Mouse (Mus musculus): Measurements from ENCODE around the gene Vav2. TPM values are rescaled to one million over a fixed set of nuclear protein-coding genes. Genes with fewer than 3 reads are reported as not detected.

The Vav2 gene
- total and polyA plus RNA-seq, 2 experiments from 2014 or later: 2.4 to 16.8 TPM

DNA sequence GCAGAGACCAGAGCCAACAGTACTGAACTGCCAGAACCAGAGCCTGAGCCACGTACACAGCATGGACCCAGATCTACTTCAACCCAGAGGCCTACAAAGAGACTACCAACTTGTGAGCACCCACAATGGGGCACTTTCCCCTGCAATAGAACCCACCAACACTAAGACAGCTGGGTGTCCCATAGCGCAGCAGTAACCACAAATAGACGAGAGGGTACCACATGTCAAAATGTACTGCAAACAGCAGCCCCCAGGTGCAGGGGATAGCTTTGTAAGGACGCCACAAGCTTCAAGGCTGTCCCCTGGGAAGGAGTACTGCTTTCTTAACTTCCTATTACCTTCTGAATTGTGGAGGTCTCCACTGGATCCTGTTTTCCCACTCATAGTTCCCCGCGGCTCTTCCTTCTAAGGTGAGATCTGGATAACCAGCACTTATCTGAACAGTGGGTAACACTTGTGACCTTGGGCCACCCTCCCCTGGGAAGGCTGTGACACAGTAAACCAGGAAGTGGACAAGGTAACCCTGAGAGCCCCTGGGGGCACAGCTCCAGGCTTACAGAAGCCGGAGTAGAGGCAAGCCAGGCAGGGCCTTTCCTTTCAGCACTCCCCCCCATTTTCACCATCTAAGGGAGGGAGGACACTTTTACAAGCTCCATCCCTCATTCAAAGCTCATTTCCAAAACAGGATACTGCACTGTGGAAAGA is 46.4 kb upstream of the Vav2 start:
- no peak for TF ChIP-seq CTCF (IDR thresholded peaks at IDR 0.05; ENCODE audit: low read depth)
- TF ChIP-seq EP300 (IDR thresholded peaks at IDR 0.05; ENCODE audit: low read depth): no peak
- no peaks in the 10 kb centered on the region for H3K27me3 ChIP-seq (ENCODE audit: control insufficient read depth, insufficient read depth, low read length)
- peak; percentile 11 for DNase-seq (ENCODE audit: low spot score)
- peak overlapping the region; percentile 32; the same call in 1 of the 2 replicates for H3K27ac ChIP-seq (ENCODE audit: low read depth)
- H3K4me3 ChIP-seq (ENCODE audit: low read depth, low read length): peak overlapping the region; percentile 95
- peaks cover 50% of the 10 kb centered on the region for H3K4me1 ChIP-seq (ENCODE audit: control insufficient read depth, insufficient read depth)
- H3K36me3 ChIP-seq (replicated peaks; ENCODE audit: control insufficient read depth, insufficient read depth, low read length): no peaks in the 10 kb centered on the region
- no peak for ATAC-seq (ENCODE audit: insufficient read depth, low read depth)
- peak overlapping the region; percentile 88 for H3K4me2 ChIP-seq (ENCODE audit: low read depth, low read length)
- 27% methylated on average over 7 of the region's 7 CpGs for WGBS
- no peaks in the 10 kb centered on the region for H3K9me3 ChIP-seq (replicated peaks; ENCODE audit: control insufficient read depth, low read length)
- peak overlapping the region; percentile 90; the same call in 1 of the 2 replicates for H3K9ac ChIP-seq (replicated peaks; ENCODE audit: low read depth, low read length)

- no peaks in the 10 kb centered on the region for H3K27me3 ChIP-seq (ENCODE audit: control insufficient read depth, insufficient read depth, low read length)
- no peak overlapping the region for H3K4me3 ChIP-seq (ENCODE audit: low read depth, low read length)
- H3K4me1 ChIP-seq (ENCODE audit: control insufficient read depth, insufficient read depth): peaks cover 43% of the 10 kb centered on the region
- no peaks in the 10 kb centered on the region for H3K9me3 ChIP-seq (replicated peaks; ENCODE audit: control insufficient read depth, low read length)
- ATAC-seq (ENCODE audit: insufficient read depth, low read depth) (no peak), DNase-seq (ENCODE audit: low spot score) (no peak)
- no peak overlapping the region for H3K4me2 ChIP-seq (ENCODE audit: low read depth, low read length)
- no peak overlapping the region for H3K27ac ChIP-seq (ENCODE audit: low read depth)
- TF ChIP-seq EP300 (IDR thresholded peaks at IDR 0.05; ENCODE audit: low read depth): no peak
- no peak for TF ChIP-seq CTCF (IDR thresholded peaks at IDR 0.05; ENCODE audit: low read depth)
- H3K9ac ChIP-seq (replicated peaks; ENCODE audit: low read depth, low read length): no peak overlapping the region
- no peaks in the 10 kb centered on the region for H3K36me3 ChIP-seq (replicated peaks; ENCODE audit: control insufficient read depth, insufficient read depth, low read length)
Observed at GRCm38 (mm10) chr2:27471170-27471584, 44.3 kb upstream of the Vav2 start.

GRCm38 (mm10) chr2:27470535-27470934 is 43.7 kb upstream of the Vav2 start:
- TF ChIP-seq EP300 (IDR thresholded peaks at IDR 0.05; ENCODE audit: low read depth) (no peak), CTCF (IDR thresholded peaks at IDR 0.05; ENCODE audit: low read depth) (no peak)
- no peak for DNase-seq (ENCODE audit: low spot score)
- Histone ChIP-seq H3K36me3 (replicated peaks; ENCODE audit: control insufficient read depth, insufficient read depth, low read length) (no peaks in the 10 kb centered on the region), H3K4me3 (ENCODE audit: low read depth, low read length) (no peak overlapping the region), H3K4me2 (ENCODE audit: low read depth, low read length) (no peak overlapping the region), H3K9ac (replicated peaks; ENCODE audit: low read depth, low read length) (no peak overlapping the region), H3K27ac (ENCODE audit: low read depth) (no peak overlapping the region), H3K9me3 (replicated peaks; ENCODE audit: control insufficient read depth, low read length) (no peaks in the 10 kb centered on the region), H3K27me3 (ENCODE audit: control insufficient read depth, insufficient read depth, low read length) (no peaks in the 10 kb centered on the region), H3K4me1 (ENCODE audit: control insufficient read depth, insufficient read depth) (peaks cover 43% of the 10 kb centered on the region)
- WGBS: 85% methylated on average over 2 of the region's 2 CpGs
- no peak for ATAC-seq (ENCODE audit: insufficient read depth, low read depth)

DNA sequence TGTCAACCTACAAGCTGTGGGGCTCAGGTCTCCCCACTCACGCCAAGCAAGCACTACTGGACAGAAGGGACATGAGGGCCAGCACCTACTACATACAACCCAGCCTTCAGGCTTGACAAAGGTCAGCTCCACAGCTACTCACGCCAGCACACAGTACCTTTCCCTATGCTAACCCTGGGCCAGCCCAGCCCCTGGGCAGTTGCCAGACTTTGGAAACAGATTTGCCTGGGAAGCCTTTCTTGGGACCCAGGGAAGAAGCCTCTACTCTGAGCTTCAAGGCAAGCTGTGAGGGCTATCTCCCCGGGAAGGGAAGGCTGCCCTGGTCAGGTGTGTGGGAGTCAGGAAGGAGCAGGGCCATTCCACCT is 43.1 kb upstream of the Vav2 start:
- no peak for DNase-seq (ENCODE audit: low spot score)
- no peak overlapping the region for H3K4me2 ChIP-seq (ENCODE audit: low read depth, low read length)
- no peaks in the 10 kb centered on the region for H3K36me3 ChIP-seq (replicated peaks; ENCODE audit: control insufficient read depth, insufficient read depth, low read length)
- WGBS: 63% methylated on average over 3 of the region's 3 CpGs
- no peak overlapping the region for H3K4me3 ChIP-seq (ENCODE audit: low read depth, low read length)
- H3K27me3 ChIP-seq (ENCODE audit: control insufficient read depth, insufficient read depth, low read length): no peaks in the 10 kb centered on the region
- ATAC-seq (ENCODE audit: insufficient read depth, low read depth): no peak
- no peak overlapping the region for H3K9ac ChIP-seq (replicated peaks; ENCODE audit: low read depth, low read length)
- H3K9me3 ChIP-seq (replicated peaks; ENCODE audit: control insufficient read depth, low read length): no peaks in the 10 kb centered on the region
- peaks cover 43% of the 10 kb centered on the region for H3K4me1 ChIP-seq (ENCODE audit: control insufficient read depth, insufficient read depth)
- H3K27ac ChIP-seq (ENCODE audit: low read depth): no peak overlapping the region
- no peak for TF ChIP-seq EP300 (IDR thresholded peaks at IDR 0.05; ENCODE audit: low read depth)
- TF ChIP-seq CTCF (IDR thresholded peaks at IDR 0.05; ENCODE audit: low read depth): no peak

GRCm38 (mm10) chr2:27469292-27469990 is 42.6 kb upstream of the Vav2 start:
- Histone ChIP-seq H3K9me3 (replicated peaks; ENCODE audit: control insufficient read depth, low read length) (no peaks in the 10 kb centered on the region), H3K27ac (ENCODE audit: low read depth) (no peak overlapping the region), H3K4me2 (ENCODE audit: low read depth, low read length) (no peak overlapping the region), H3K9ac (replicated peaks; ENCODE audit: low read depth, low read length) (no peak overlapping the region), H3K4me1 (ENCODE audit: control insufficient read depth, insufficient read depth) (peaks cover 43% of the 10 kb centered on the region), H3K27me3 (ENCODE audit: control insufficient read depth, insufficient read depth, low read length) (no peaks in the 10 kb centered on the region), H3K36me3 (replicated peaks; ENCODE audit: control insufficient read depth, insufficient read depth, low read length) (no peaks in the 10 kb centered on the region), H3K4me3 (ENCODE audit: low read depth, low read length) (no peak overlapping the region)
- no peak for DNase-seq (ENCODE audit: low spot score)
- TF ChIP-seq EP300 (IDR thresholded peaks at IDR 0.05; ENCODE audit: low read depth): no peak
- TF ChIP-seq CTCF (IDR thresholded peaks at IDR 0.05; ENCODE audit: low read depth): no peak
- ATAC-seq (ENCODE audit: insufficient read depth, low read depth): no peak
- WGBS: 68% methylated on average over 4 of the region's 4 CpGs
